Mouse (Mus musculus) hindbrain, embryonic 15.5 days (tissue): ENCODE data around the gene Nos1ap. TPM values are rescaled to one million over a fixed set of nuclear protein-coding genes. Genes with fewer than 3 reads are reported as not detected.

ENCODE experiments used
- ATAC-seq: fragments of 200-750 bp; cut with Nextera tagmentation; 2 replicates; pipeline ENCODE4 v1.8.0; 2017; ENCODE audit warnings: low read depth, moderate number of reproducible peaks, moderate TSS enrichment; ENCODE audit not compliant: low FRiP score
- H3K27ac ChIP-seq: fragments of 300-500 bp; sonication (generic); replicated peaks from 2 replicates; pipeline ENCODE4 v1.5.1; 2015; ENCODE audit warnings: mild to moderate bottlenecking, inconsistent platforms
- H3K27me3 ChIP-seq: fragments of 300-500 bp; sonication (generic); 2 replicates; pipeline ENCODE4 v1.6.1; 2015; ENCODE audit warnings: control low read depth, inconsistent platforms
- H3K36me3 ChIP-seq: fragments of 300-500 bp; sonication (generic); 2 replicates; pipeline ENCODE4 v1.6.1; 2015; ENCODE audit warnings: control low read depth, inconsistent platforms
- H3K4me1 ChIP-seq: fragments of 300-500 bp; sonication (generic); replicated peaks from 2 replicates; pipeline ENCODE4 v1.6.1; 2015; ENCODE audit warnings: control low read depth, inconsistent platforms
- H3K4me2 ChIP-seq: fragments of 300-500 bp; sonication (generic); 2 replicates; pipeline ENCODE4 v1.6.1; 2015; ENCODE audit warnings: moderate library complexity, mild to moderate bottlenecking, inconsistent platforms
- H3K4me3 ChIP-seq: fragments of 300-500 bp; sonication (generic); 2 replicates; pipeline ENCODE4 v1.5.1; 2015; ENCODE audit warnings: mild to moderate bottlenecking, inconsistent platforms
- H3K9ac ChIP-seq: fragments of 300-500 bp; sonication (generic); 2 replicates; pipeline ENCODE4 v1.6.1; 2015; ENCODE audit warnings: inconsistent platforms
- H3K9me3 ChIP-seq: fragments of 300-500 bp; sonication (generic); 2 replicates; pipeline ENCODE4 v1.6.1; 2016; ENCODE audit warnings: control low read depth, inconsistent platforms
- WGBS: fragments of 180-500 bp; shearing (Covaris S2); methylation state at CpG from one replicate; pipeline ENCODE4 v1.1.7; 2015; 5-methylcytosine and 5-hydroxymethylcytosine counted together
- polyA plus RNA-seq: library from polyadenylated mRNA; unstranded; fragments of >200 nt; fragmentation: Nextera tagmentation; extraction: Ambion mirVana; gene quantifications from 2 replicates; pipeline ENCODE4 v1.2.1, GENCODE M21; 2015

The Nos1ap gene
- polyA plus RNA-seq, 1 experiment from 2014 or later = 21.3 TPM

- Histone ChIP-seq H3K27me3 (no peaks in the 10 kb centered on the region), H3K27ac (no peak overlapping the region), H3K4me3 (no peak overlapping the region), H3K9me3 (no peaks in the 10 kb centered on the region), H3K9ac (no peak overlapping the region), H3K36me3 (no peaks in the 10 kb centered on the region), H3K4me1 (peaks cover 26% of the 10 kb centered on the region), H3K4me2 (no peak overlapping the region)
- ATAC-seq = no peak
- WGBS = 78% methylated on average over 3 of the region's 3 CpGs
These were observed 84.6 kb downstream of the Nos1ap start for GRCm38 (mm10) chr1:170505107-170505506.

GRCm38 (mm10) chr1:170504378-170504777 lies 85.3 kb downstream of the Nos1ap start:
- H3K4me2 ChIP-seq = no peak overlapping the region
- no peak overlapping the region for H3K4me3 ChIP-seq
- no peaks in the 10 kb centered on the region for H3K36me3 ChIP-seq
- 69% methylated on average over 4 of the region's 4 CpGs for WGBS
- no peak overlapping the region for H3K9ac ChIP-seq
- H3K9me3 ChIP-seq = no peaks in the 10 kb centered on the region
- no peak overlapping the region for H3K27ac ChIP-seq
- no peaks in the 10 kb centered on the region for H3K27me3 ChIP-seq
- ATAC-seq = no peak
- peaks cover 26% of the 10 kb centered on the region for H3K4me1 ChIP-seq

- no peak overlapping the region for H3K9ac ChIP-seq
- H3K4me2 ChIP-seq = no peak overlapping the region
- no peaks in the 10 kb centered on the region for H3K9me3 ChIP-seq
- no peaks in the 10 kb centered on the region for H3K36me3 ChIP-seq
- 19% methylated on average over 4 of the region's 4 CpGs for WGBS
- ATAC-seq = peak; percentile 45; the same call in 1 of the 2 replicates
- H3K27me3 ChIP-seq = no peaks in the 10 kb centered on the region
- peaks cover 26% of the 10 kb centered on the region for H3K4me1 ChIP-seq
- H3K4me3 ChIP-seq = no peak overlapping the region
- no peak overlapping the region for H3K27ac ChIP-seq
These were observed 86.4 kb downstream of the Nos1ap start for GRCm38 (mm10) chr1:170503277-170503739.

- whole genome bisulfite sequencing = 28% methylated on average over 11 of the region's 11 CpGs
- H3K4me3 ChIP-seq = no peak overlapping the region
- peaks cover 26% of the 10 kb centered on the region for H3K4me1 ChIP-seq
- H3K27me3 ChIP-seq = no peaks in the 10 kb centered on the region
- no peaks in the 10 kb centered on the region for H3K36me3 ChIP-seq
- no peaks in the 10 kb centered on the region for H3K9me3 ChIP-seq
- H3K27ac ChIP-seq = no peak overlapping the region
- H3K4me2 ChIP-seq = no peak overlapping the region
- H3K9ac ChIP-seq = no peak overlapping the region
- ATAC-seq = peak; percentile 43; the same call in 1 of the 2 replicates
These were observed 87.0 kb downstream of the Nos1ap start for GRCm38 (mm10) chr1:170502491-170503276.

GRCm38 (mm10) chr1:170501970-170502369 lies 87.7 kb downstream of the Nos1ap start:
- no peaks in the 10 kb centered on the region for H3K36me3 ChIP-seq
- 100% methylated on average over 1 of the region's 1 CpGs for WGBS
- no peaks in the 10 kb centered on the region for H3K9me3 ChIP-seq
- no peak overlapping the region for H3K4me2 ChIP-seq
- H3K27me3 ChIP-seq = no peaks in the 10 kb centered on the region
- ATAC-seq = no peak
- no peak overlapping the region for H3K4me3 ChIP-seq
- H3K4me1 ChIP-seq = peaks cover 26% of the 10 kb centered on the region
- H3K27ac ChIP-seq = no peak overlapping the region
- H3K9ac ChIP-seq = no peak overlapping the region

GRCm38 (mm10) chr1:170501556-170501955 lies 88.1 kb downstream of the Nos1ap start:
- no peaks in the 10 kb centered on the region for H3K27me3 ChIP-seq
- no peak overlapping the region for H3K4me3 ChIP-seq
- no peak for ATAC-seq
- WGBS = 88% methylated on average over 7 of the region's 7 CpGs
- H3K4me1 ChIP-seq = peaks cover 26% of the 10 kb centered on the region
- H3K4me2 ChIP-seq = no peak overlapping the region
- no peak overlapping the region for H3K9ac ChIP-seq
- H3K36me3 ChIP-seq = no peaks in the 10 kb centered on the region
- H3K27ac ChIP-seq = no peak overlapping the region
- H3K9me3 ChIP-seq = no peaks in the 10 kb centered on the region

GRCm38 (mm10) chr1:170499891-170500290 lies 89.8 kb downstream of the Nos1ap start:
- Histone ChIP-seq H3K4me3 (no peak overlapping the region), H3K36me3 (no peaks in the 10 kb centered on the region), H3K4me2 (no peak overlapping the region), H3K27ac (no peak overlapping the region), H3K9ac (no peak overlapping the region), H3K4me1 (peaks cover 20% of the 10 kb centered on the region), H3K9me3 (no peaks in the 10 kb centered on the region), H3K27me3 (no peaks in the 10 kb centered on the region)
- no peak for ATAC-seq
- WGBS = 59% methylated on average over 6 of the region's 6 CpGs

GRCm38 (mm10) chr1:170499466-170499865 lies 90.2 kb downstream of the Nos1ap start:
- Histone ChIP-seq H3K9ac (no peak overlapping the region), H3K4me2 (no peak overlapping the region), H3K27me3 (no peaks in the 10 kb centered on the region), H3K4me3 (no peak overlapping the region), H3K4me1 (peaks cover 20% of the 10 kb centered on the region), H3K36me3 (no peaks in the 10 kb centered on the region), H3K27ac (no peak overlapping the region), H3K9me3 (no peaks in the 10 kb centered on the region)
- WGBS = 73% methylated on average over 4 of the region's 4 CpGs
- no peak for ATAC-seq

GRCm38 (mm10) chr1:170498645-170499044 lies 91.0 kb downstream of the Nos1ap start:
- no peaks in the 10 kb centered on the region for H3K9me3 ChIP-seq
- no peak overlapping the region for H3K9ac ChIP-seq
- H3K4me2 ChIP-seq = no peak overlapping the region
- H3K27ac ChIP-seq = no peak overlapping the region
- whole genome bisulfite sequencing = 49% methylated on average over 4 of the region's 4 CpGs
- H3K36me3 ChIP-seq = no peaks in the 10 kb centered on the region
- no peaks in the 10 kb centered on the region for H3K27me3 ChIP-seq
- H3K4me3 ChIP-seq = no peak overlapping the region
- H3K4me1 ChIP-seq = peaks cover 15% of the 10 kb centered on the region
- ATAC-seq = no peak

GRCm38 (mm10) chr1:170496221-170496620 lies 93.4 kb downstream of the Nos1ap start:
- no peaks in the 10 kb centered on the region for H3K36me3 ChIP-seq
- 88% methylated on average over 8 of the region's 8 CpGs for WGBS
- H3K27me3 ChIP-seq = no peaks in the 10 kb centered on the region
- H3K4me3 ChIP-seq = no peak overlapping the region
- ATAC-seq = no peak
- H3K9me3 ChIP-seq = no peaks in the 10 kb centered on the region
- H3K9ac ChIP-seq = no peak overlapping the region
- H3K4me2 ChIP-seq = no peak overlapping the region
- H3K27ac ChIP-seq = no peak overlapping the region
- H3K4me1 ChIP-seq = 0 out of 2 replicates have a peak, but pooled peaks cover 7% of the 10 kb centered on the region

- no peak overlapping the region for H3K4me2 ChIP-seq
- no peak for ATAC-seq
- no peaks in the 10 kb centered on the region for H3K27me3 ChIP-seq
- 61% methylated on average over 13 of the region's 13 CpGs for WGBS
- H3K4me1 ChIP-seq = 0 out of 2 replicates have a peak, but pooled peaks cover 7% of the 10 kb centered on the region
- no peak overlapping the region for H3K27ac ChIP-seq
- H3K9ac ChIP-seq = no peak overlapping the region
- H3K9me3 ChIP-seq = no peaks in the 10 kb centered on the region
- H3K4me3 ChIP-seq = no peak overlapping the region
- H3K36me3 ChIP-seq = no peaks in the 10 kb centered on the region
These were observed 94.0 kb downstream of the Nos1ap start for GRCm38 (mm10) chr1:170495538-170496183.

GRCm38 (mm10) chr1:170492527-170492926 lies 97.1 kb downstream of the Nos1ap start:
- ATAC-seq = no peak
- Histone ChIP-seq H3K4me1 (0 out of 2 replicates have a peak, but pooled peaks cover 7% of the 10 kb centered on the region), H3K27me3 (no peaks in the 10 kb centered on the region), H3K4me2 (no peak overlapping the region), H3K9me3 (no peaks in the 10 kb centered on the region), H3K27ac (no peak overlapping the region), H3K9ac (no peak overlapping the region), H3K4me3 (no peak overlapping the region), H3K36me3 (no peaks in the 10 kb centered on the region)
- WGBS = 66% methylated on average over 2 of the region's 2 CpGs
